Mouse (Mus musculus) stomach, embryonic 15.5 days (tissue): ENCODE data around the gene Cxcl17. TPM values are rescaled to one million over a fixed set of nuclear protein-coding genes. Genes with fewer than 3 reads are reported as not detected.
"Not testable (repeated sequence)": the region's sequence is repeated elsewhere in the genome, so short reads cannot be mapped to it uniquely, and the experiment has no call there.

Source experiments
- ATAC-seq: fragments of 200-750 bp; cut with Nextera tagmentation; 2 replicates; pipeline ENCODE4 v1.8.0; 2017; ENCODE audit warnings: low read depth, moderate number of reproducible peaks, moderate TSS enrichment; ENCODE audit not compliant: insufficient read depth, low FRiP score
- H3K27ac ChIP-seq: fragments of 300-500 bp; sonication (generic); 2 replicates; pipeline ENCODE4 v1.5.1; 2015; ENCODE audit warnings: mild to moderate bottlenecking, inconsistent platforms
- H3K27me3 ChIP-seq: fragments of 300-500 bp; sonication (generic); replicated peaks from 2 replicates; pipeline ENCODE4 v1.6.1; 2015; ENCODE audit warnings: inconsistent platforms
- H3K36me3 ChIP-seq: fragments of 300-500 bp; sonication (generic); 2 replicates; pipeline ENCODE4 v1.6.1; 2015; ENCODE audit warnings: inconsistent platforms
- H3K4me1 ChIP-seq: fragments of 300-500 bp; sonication (generic); 2 replicates; pipeline ENCODE4 v1.6.1; 2015; ENCODE audit warnings: inconsistent platforms
- H3K4me2 ChIP-seq: fragments of 300-500 bp; sonication (generic); 2 replicates; pipeline ENCODE4 v1.6.1; 2015; ENCODE audit warnings: mild to moderate bottlenecking, inconsistent platforms
- H3K4me3 ChIP-seq: fragments of 300-500 bp; sonication (generic); replicated peaks from 2 replicates; pipeline ENCODE4 v1.5.1; 2015; ENCODE audit warnings: inconsistent platforms
- H3K9ac ChIP-seq: fragments of 300-500 bp; sonication (generic); 2 replicates; pipeline ENCODE4 v1.6.1; 2015; ENCODE audit warnings: inconsistent platforms
- H3K9me3 ChIP-seq: fragments of 300-500 bp; sonication (generic); 2 replicates; pipeline ENCODE4 v1.6.1; 2016; ENCODE audit warnings: inconsistent platforms
- WGBS: fragments of 180-500 bp; shearing (Covaris S2); methylation state at CpG from one replicate; pipeline ENCODE4 v1.1.7; 2015; 5-methylcytosine and 5-hydroxymethylcytosine counted together
- polyA plus RNA-seq: library from polyadenylated mRNA; unstranded; fragments of >200 nt; fragmentation: Nextera tagmentation; extraction: Ambion mirVana; gene quantifications from 2 replicates; pipeline ENCODE4 v1.2.1, GENCODE M21; 2015

Gene Cxcl17
- 0.36 and 0.42 TPM in 2 replicates for polyA plus RNA-seq

DNA sequence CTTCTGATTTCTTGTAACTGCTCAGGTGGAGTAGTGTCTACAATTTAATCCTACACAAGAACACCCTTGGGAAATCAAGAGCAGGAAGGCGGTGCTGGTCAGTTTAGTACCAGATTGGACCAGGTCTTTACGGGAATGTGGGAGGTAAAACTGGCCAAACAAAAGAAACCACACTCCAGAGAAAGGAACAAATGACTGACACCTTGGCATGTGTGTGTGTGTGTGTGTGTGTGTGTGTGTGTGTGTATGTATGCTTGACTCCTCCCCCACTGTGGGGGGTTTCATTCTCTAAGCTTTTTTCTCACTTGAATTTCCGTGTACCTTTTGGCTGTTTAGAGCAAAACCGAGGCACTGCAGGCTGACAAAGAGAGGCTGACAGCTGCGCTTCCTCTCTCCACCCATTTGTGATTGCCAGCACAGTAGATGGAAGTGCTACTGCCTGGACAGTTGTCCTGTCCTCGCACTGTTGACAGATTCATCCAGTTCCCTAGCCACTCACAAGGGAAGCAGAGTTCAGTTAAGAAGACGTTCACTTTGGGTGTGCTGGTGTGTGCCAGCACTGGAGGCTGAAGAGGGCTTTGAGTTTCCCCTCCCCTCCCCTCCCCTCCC, at the start of gene Cxcl17:
Gene Cxcl17 (minus strand): TSS at position 54 of the 609 bp plus-strand sequence.
- H3K4me3 ChIP-seq, result no peak within 1 kb of the TSS
- H3K27ac ChIP-seq, result no peak within 1 kb of the TSS
- no peaks in the 10 kb centered on the region for H3K36me3 ChIP-seq
- no peaks in the 10 kb centered on the region for H3K27me3 ChIP-seq
- WGBS, result 46% methylated on average over 7 of the region's 7 CpGs
- H3K4me2 ChIP-seq, result no peak within 1 kb of the TSS
- H3K9ac ChIP-seq, result no peak within 1 kb of the TSS
- ATAC-seq, result no peak
- H3K4me1 ChIP-seq, result no peaks in the 10 kb centered on the region
- no peaks in the 10 kb centered on the region for H3K9me3 ChIP-seq

DNA sequence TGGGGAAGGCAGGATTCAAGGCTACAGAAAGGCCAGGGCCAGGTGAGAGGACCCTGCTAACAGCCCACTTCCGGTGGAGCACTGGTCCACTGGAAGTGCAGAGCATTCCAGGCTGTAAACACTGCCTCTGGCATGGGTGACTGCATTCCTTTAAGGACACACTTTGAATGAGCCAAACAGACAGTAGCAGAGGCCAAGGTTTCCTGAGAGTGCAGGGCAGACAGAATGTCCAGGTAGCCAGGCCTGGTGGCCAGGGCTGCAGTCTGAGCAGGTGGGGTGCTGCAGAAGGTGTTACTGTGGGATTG, 49.3 kb upstream of the Cxcl17 start:
- H3K9me3 ChIP-seq, H3K27ac ChIP-seq, H3K4me1 ChIP-seq, H3K4me3 ChIP-seq, H3K36me3 ChIP-seq, ATAC-seq, H3K27me3 ChIP-seq, H3K4me2 ChIP-seq, H3K9ac ChIP-seq: not testable (repeated sequence)
- WGBS, result no CpG with 5 or more reads among the region's 1 CpGs

- ATAC-seq, H3K27ac ChIP-seq, H3K36me3 ChIP-seq, H3K4me2 ChIP-seq, H3K9me3 ChIP-seq, H3K4me1 ChIP-seq, H3K9ac ChIP-seq, H3K27me3 ChIP-seq, H3K4me3 ChIP-seq: not testable (repeated sequence)
- 59% methylated on average over 4 of the region's 5 CpGs for WGBS
Observed at GRCm38 (mm10) chr7:25461336-25462032, 48.8 kb upstream of the Cxcl17 start.

DNA sequence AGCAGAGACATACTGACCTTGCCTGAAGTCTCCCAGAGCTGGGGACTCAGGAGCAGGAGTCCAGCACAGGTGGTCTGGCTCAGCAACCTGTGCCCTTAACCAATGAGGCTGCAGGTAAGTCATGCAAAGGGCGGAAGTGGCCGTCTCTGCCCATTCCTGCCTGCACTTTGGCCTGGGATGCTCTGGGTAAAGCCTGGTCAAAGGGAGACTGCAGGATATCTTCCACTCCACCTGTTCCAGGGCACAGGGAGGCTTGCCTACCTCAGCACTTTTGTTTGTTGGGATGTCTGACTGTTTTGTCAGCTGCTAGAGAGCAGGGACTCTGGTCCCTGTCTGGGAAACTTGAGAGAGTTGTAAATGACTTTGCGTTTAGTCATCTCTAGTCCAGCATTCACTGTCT, 39.4 kb upstream of the Cxcl17 start:
- Histone ChIP-seq H3K4me2 (no peak overlapping the region), H3K36me3 (no peaks in the 10 kb centered on the region), H3K9ac (no peak overlapping the region), H3K4me3 (no peak overlapping the region), H3K27me3 (no peaks in the 10 kb centered on the region), H3K9me3 (no peaks in the 10 kb centered on the region), H3K27ac (no peak overlapping the region), H3K4me1 (0 out of 2 replicates have a peak, but pooled peaks cover 6% of the 10 kb centered on the region)
- whole genome bisulfite sequencing, result 77% methylated on average over 3 of the region's 3 CpGs
- no peak for ATAC-seq

GRCm38 (mm10) chr7:25449913-25450890, 37.5 kb upstream of the Cxcl17 start:
- Histone ChIP-seq H3K4me2 (no peak overlapping the region), H3K36me3 (no peaks in the 10 kb centered on the region), H3K4me1 (0 out of 2 replicates have a peak, but pooled peaks cover 6% of the 10 kb centered on the region), H3K27ac (no peak overlapping the region), H3K9ac (no peak overlapping the region), H3K27me3 (no peaks in the 10 kb centered on the region), H3K4me3 (no peak overlapping the region), H3K9me3 (no peaks in the 10 kb centered on the region)
- 19% methylated on average over 9 of the region's 9 CpGs for WGBS
- ATAC-seq, result 0 out of 2 replicates have a peak, but pooled peaks have one; percentile 18

- WGBS, result 80% methylated on average over 6 of the region's 6 CpGs
- H3K27me3 ChIP-seq, result no peaks in the 10 kb centered on the region
- no peak for ATAC-seq
- no peak overlapping the region for H3K4me2 ChIP-seq
- H3K27ac ChIP-seq, result 0 out of 2 replicates have a peak overlapping the region, but pooled peaks have one; percentile 33
- H3K4me3 ChIP-seq, result no peak overlapping the region
- no peaks in the 10 kb centered on the region for H3K36me3 ChIP-seq
- peaks cover 9% of the 10 kb centered on the region; the same call in 1 of the 2 replicates for H3K4me1 ChIP-seq
- H3K9ac ChIP-seq, result no peak overlapping the region
- no peaks in the 10 kb centered on the region for H3K9me3 ChIP-seq
Observed at GRCm38 (mm10) chr7:25440816-25441153, 28.1 kb upstream of the Cxcl17 start.

- Histone ChIP-seq H3K36me3 (no peaks in the 10 kb centered on the region), H3K9me3 (no peaks in the 10 kb centered on the region), H3K4me1 (peaks cover 9% of the 10 kb centered on the region; the same call in 1 of the 2 replicates), H3K9ac (no peak overlapping the region), H3K4me2 (no peak overlapping the region), H3K27ac (peak overlapping the region; percentile 33; the same call in 1 of the 2 replicates), H3K4me3 (no peak overlapping the region), H3K27me3 (no peaks in the 10 kb centered on the region)
- WGBS, result 78% methylated on average over 9 of the region's 9 CpGs
- peak; percentile 57; the same call in 1 of the 2 replicates for ATAC-seq
Observed at GRCm38 (mm10) chr7:25439978-25440815, 27.5 kb upstream of the Cxcl17 start.

- Histone ChIP-seq H3K27me3 (no peaks in the 10 kb centered on the region), H3K27ac (peak overlapping the region; percentile 33; the same call in 1 of the 2 replicates)
Observed at GRCm38 (mm10) chr7:25439124-25439822, 26.6 kb upstream of the Cxcl17 start.

GRCm38 (mm10) chr7:25436704-25437103, 24.0 kb upstream of the Cxcl17 start:
- no peaks in the 10 kb centered on the region for H3K9me3 ChIP-seq
- H3K9ac ChIP-seq, result no peak overlapping the region
- 0 out of 2 replicates have a peak overlapping the region, but pooled peaks have one; percentile 3 for H3K4me2 ChIP-seq
- peaks cover 23% of the 10 kb centered on the region; the same call in 1 of the 2 replicates for H3K4me1 ChIP-seq
- ATAC-seq, result no peak
- H3K27me3 ChIP-seq, result no peaks in the 10 kb centered on the region
- H3K36me3 ChIP-seq, result no peaks in the 10 kb centered on the region
- no peak overlapping the region for H3K4me3 ChIP-seq
- 77% methylated on average over 2 of the region's 2 CpGs for WGBS
- H3K27ac ChIP-seq, result peak overlapping the region; percentile 59; the same call in 1 of the 2 replicates

More at GRCm38 (mm10) chr7:25439124-25439822, 26.6 kb upstream of the Cxcl17 start:
- no peak overlapping the region for H3K4me2 ChIP-seq
- H3K9ac ChIP-seq, result no peak overlapping the region
- H3K4me1 ChIP-seq, result peaks cover 15% of the 10 kb centered on the region; the same call in 1 of the 2 replicates
- H3K4me3 ChIP-seq, result no peak overlapping the region
- no peak; the same call in 1 of the 2 replicates for ATAC-seq
- no peaks in the 10 kb centered on the region for H3K9me3 ChIP-seq
- WGBS, result 72% methylated on average over 8 of the region's 8 CpGs
- H3K36me3 ChIP-seq, result no peaks in the 10 kb centered on the region

DNA sequence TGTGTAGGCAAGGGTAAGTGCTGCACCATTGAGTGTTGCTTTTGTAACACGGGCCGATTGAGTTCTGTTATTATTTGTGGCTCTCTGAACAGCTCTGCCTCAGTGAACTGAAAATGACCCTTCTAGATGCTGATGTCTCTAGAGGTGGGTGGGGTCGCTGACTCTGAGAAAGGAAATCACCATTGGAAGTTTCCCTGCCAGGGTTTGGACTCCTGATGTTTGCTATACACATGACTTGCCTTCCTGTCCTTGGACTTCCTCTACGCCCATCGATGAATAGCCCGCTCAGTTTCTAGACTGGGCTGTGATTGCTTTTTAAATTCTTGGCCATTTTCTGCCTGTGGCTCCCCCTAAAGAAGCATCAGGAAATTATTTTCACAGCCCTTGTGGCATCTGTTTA, 23.5 kb upstream of the Cxcl17 start:
- no peak overlapping the region for H3K4me3 ChIP-seq
- no peaks in the 10 kb centered on the region for H3K36me3 ChIP-seq
- H3K27me3 ChIP-seq, result no peaks in the 10 kb centered on the region
- peak overlapping the region; percentile 59; the same call in 1 of the 2 replicates for H3K27ac ChIP-seq
- no peak overlapping the region for H3K4me2 ChIP-seq
- H3K9me3 ChIP-seq, result no peaks in the 10 kb centered on the region
- 72% methylated on average over 6 of the region's 6 CpGs for WGBS
- ATAC-seq, result no peak
- H3K4me1 ChIP-seq, result peaks cover 23% of the 10 kb centered on the region; the same call in 1 of the 2 replicates
- no peak overlapping the region for H3K9ac ChIP-seq
